Mouse (Mus musculus): ENCODE data around the gene Fmod.

Fmod gene

DNA sequence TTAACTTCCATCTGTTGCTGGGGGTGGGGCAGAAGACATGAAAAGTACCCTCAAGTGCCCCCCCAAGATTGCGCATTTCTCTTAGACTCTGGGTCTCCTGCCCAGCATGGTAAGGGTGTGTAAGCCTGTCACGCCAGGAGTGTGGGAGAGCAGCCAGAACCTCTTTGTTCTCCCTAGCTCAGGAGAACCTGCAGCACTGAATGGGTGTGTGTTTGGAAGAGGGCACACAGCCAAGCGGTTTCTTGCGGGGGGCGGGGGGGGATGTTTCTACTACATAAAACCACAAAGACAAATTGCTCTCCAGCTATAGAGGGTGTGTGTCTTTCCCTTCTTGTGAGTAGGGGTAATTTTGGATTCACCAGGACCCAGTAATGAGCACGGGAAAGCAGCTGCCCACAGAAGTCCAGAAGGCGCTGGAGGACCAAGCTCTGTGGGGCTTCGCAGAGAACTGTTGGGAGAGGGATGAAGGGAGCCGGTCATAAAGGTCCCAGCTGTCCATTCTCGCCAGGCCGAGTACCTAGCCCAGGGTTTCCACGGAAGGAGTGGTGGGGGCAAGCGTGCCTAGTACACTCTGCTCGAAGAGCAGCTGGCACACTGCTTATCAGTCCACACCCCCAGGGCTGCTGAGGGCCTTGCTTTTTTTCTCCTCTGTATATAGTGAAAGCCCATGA lies 59.3 kb downstream of the Fmod start:
- no peak for DNase-seq (ENCODE audit: low spot score)

GRCm38 (mm10) chr1:134097080-134097855 lies 60.2 kb downstream of the Fmod start:
- DNase-seq (ENCODE audit: low spot score) = no peak

Data from spleen, adult 12 weeks (tissue).